Mouse (Mus musculus): ENCODE data around the gene Cd19.

DNA sequence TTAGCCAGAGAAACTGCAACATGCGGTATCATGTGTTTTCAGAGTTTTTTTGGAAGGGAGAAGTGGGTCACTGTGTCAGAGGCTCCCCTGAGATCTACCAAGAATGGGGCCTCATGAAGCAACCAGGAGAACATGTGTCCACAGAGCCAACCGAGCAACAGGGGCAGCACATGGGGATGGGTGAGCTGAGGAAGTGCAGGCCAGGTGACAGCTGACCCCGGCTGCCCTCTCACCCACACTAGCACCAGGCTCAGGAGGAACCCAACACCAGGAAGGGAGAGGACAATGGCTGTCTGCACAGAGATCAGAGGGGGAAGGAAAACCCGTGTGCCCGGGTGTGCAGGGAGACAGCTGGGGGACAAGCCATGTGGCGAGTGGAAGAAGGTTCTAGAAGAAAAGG lies 40.2 kb downstream of the Cd19 start:
- no peak for TF ChIP-seq CTCF (IDR thresholded peaks at IDR 0.05; ENCODE audit: low read depth, low read length)
- TF ChIP-seq POLR2A (IDR thresholded peaks at IDR 0.05; ENCODE audit: extremely low read depth, insufficient read depth, low read length): no peak
